Mouse (Mus musculus) forebrain, embryonic 16.5 days (tissue): ENCODE results near the gene Gzmb. TPM values are rescaled to one million over a fixed set of nuclear protein-coding genes. Genes with fewer than 3 reads are reported as not detected.
"Not testable (repeated sequence)": the region's sequence is repeated elsewhere in the genome, so short reads cannot be mapped to it uniquely, and the experiment has no call there.

ENCODE experiments used
- ATAC-seq: fragments of 200-750 bp; cut with Nextera tagmentation; 2 replicates; pipeline ENCODE4 v1.8.0; 2017; ENCODE audit warnings: mild to moderate bottlenecking, moderate library complexity
- H3K27ac ChIP-seq: fragments of 300-500 bp; sonication (generic); 2 replicates; pipeline ENCODE4 v1.5.1; 2014; ENCODE audit warnings: low read length, control low read depth
- H3K27me3 ChIP-seq: fragments of 300-500 bp; sonication (generic); replicated peaks from 2 replicates; pipeline ENCODE4 v1.6.1; 2014; ENCODE audit warnings: low read length; ENCODE audit not compliant: control insufficient read depth, insufficient read depth
- H3K36me3 ChIP-seq: fragments of 300-500 bp; sonication (generic); 2 replicates; pipeline ENCODE4 v1.6.1; 2014; ENCODE audit not compliant: control insufficient read depth, insufficient read depth
- H3K4me1 ChIP-seq: fragments of 300-500 bp; sonication (generic); replicated peaks from 2 replicates; pipeline ENCODE4 v1.6.1; 2014; ENCODE audit warnings: low read length; ENCODE audit not compliant: control insufficient read depth, insufficient read depth
- H3K4me2 ChIP-seq: fragments of 300-500 bp; sonication (generic); 2 replicates; pipeline ENCODE4 v1.6.1; 2014; ENCODE audit warnings: mild to moderate bottlenecking, low read length, control low read depth
- H3K4me3 ChIP-seq: fragments of 300-500 bp; sonication (generic); replicated peaks from 2 replicates; pipeline ENCODE4 v1.5.1; 2014; ENCODE audit warnings: mild to moderate bottlenecking, low read length, control low read depth
- H3K9ac ChIP-seq: fragments of 300-500 bp; sonication (generic); replicated peaks from 2 replicates; pipeline ENCODE4 v1.6.1; 2014; ENCODE audit warnings: low read depth, low read length, control low read depth
- H3K9me3 ChIP-seq: fragments of 300-500 bp; sonication (generic); 2 replicates; pipeline ENCODE4 v1.6.1; 2016; ENCODE audit warnings: low read length; ENCODE audit not compliant: control insufficient read depth
- WGBS: fragments of 180-500 bp; shearing (Covaris S2); extraction: QIAGEN DNeasy Blood & Tissue Kit; methylation state at CpG from one replicate; pipeline ENCODE4 v1.1.7; 2014; 5-methylcytosine and 5-hydroxymethylcytosine counted together
- polyA plus RNA-seq: library from polyadenylated mRNA; unstranded; fragments of >200 nt; fragmentation: Nextera tagmentation; extraction: Ambion mirVana; gene quantifications from 2 replicates; pipeline ENCODE4 v1.2.1, GENCODE M21; 2015

The Gzmb gene
- not detected in 2 replicates for polyA plus RNA-seq

- Histone ChIP-seq H3K27me3 (no peaks in the 10 kb centered on the region), H3K9ac (no peak within 1 kb of the TSS), H3K4me1 (no peaks in the 10 kb centered on the region), H3K27ac (no peak within 1 kb of the TSS), H3K4me3 (no peak within 1 kb of the TSS), H3K9me3 (no peaks in the 10 kb centered on the region), H3K4me2 (no peak within 1 kb of the TSS), H3K36me3 (no peaks in the 10 kb centered on the region)
- 93% methylated on average over 5 of the region's 5 CpGs for WGBS
- no peak for ATAC-seq
Observed at GRCm38 (mm10) chr14:56262153-56262552, at the start of gene Gzmb. Gene Gzmb (minus strand): TSS chr14:56262260.

DNA sequence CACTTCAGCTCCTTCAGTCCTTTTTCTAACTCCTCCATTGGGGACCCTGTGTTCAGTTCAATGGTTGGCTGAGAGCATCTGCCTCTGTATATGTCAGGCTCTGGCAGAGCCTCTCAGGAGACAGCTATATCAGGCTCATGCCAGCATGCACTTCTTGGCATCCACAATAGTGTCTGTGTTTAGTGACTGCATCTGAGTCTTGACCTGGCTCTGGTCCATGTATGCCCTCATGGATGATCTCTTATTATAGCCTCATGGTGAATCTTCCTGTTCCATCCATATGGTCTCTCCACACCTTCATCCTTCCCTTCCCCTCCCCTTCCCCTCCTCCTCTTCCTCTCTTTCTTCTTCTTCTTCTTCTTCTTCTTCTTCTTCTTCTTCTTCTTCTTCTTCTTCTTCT, 49.7 kb upstream of the Gzmb start:
- not testable (repeated sequence) for ATAC-seq, H3K4me2 ChIP-seq, H3K36me3 ChIP-seq, H3K4me3 ChIP-seq, H3K9me3 ChIP-seq, H3K27ac ChIP-seq, H3K4me1 ChIP-seq, H3K9ac ChIP-seq, H3K27me3 ChIP-seq

- whole genome bisulfite sequencing = 91% methylated on average over 9 of the region's 9 CpGs
- Histone ChIP-seq H3K4me1 (no peaks in the 10 kb centered on the region), H3K36me3 (no peaks in the 10 kb centered on the region), H3K9me3 (no peaks in the 10 kb centered on the region), H3K27ac (no peak overlapping the region), H3K4me3 (no peak overlapping the region), H3K9ac (no peak overlapping the region), H3K4me2 (no peak overlapping the region), H3K27me3 (no peaks in the 10 kb centered on the region)
- no peak for ATAC-seq
Observed at GRCm38 (mm10) chr14:56310238-56310637, 48.2 kb upstream of the Gzmb start.

- 0% methylated on average over 4 of the region's 4 CpGs for WGBS
- Histone ChIP-seq H3K27me3 (no peaks in the 10 kb centered on the region), H3K9ac (no peak overlapping the region), H3K4me3 (no peak overlapping the region), H3K4me1 (no peaks in the 10 kb centered on the region), H3K4me2 (no peak overlapping the region), H3K9me3 (no peaks in the 10 kb centered on the region), H3K36me3 (no peaks in the 10 kb centered on the region), H3K27ac (no peak overlapping the region)
- peak; percentile 79 for ATAC-seq
Observed at GRCm38 (mm10) chr14:56304149-56304548, 42.1 kb upstream of the Gzmb start.

DNA sequence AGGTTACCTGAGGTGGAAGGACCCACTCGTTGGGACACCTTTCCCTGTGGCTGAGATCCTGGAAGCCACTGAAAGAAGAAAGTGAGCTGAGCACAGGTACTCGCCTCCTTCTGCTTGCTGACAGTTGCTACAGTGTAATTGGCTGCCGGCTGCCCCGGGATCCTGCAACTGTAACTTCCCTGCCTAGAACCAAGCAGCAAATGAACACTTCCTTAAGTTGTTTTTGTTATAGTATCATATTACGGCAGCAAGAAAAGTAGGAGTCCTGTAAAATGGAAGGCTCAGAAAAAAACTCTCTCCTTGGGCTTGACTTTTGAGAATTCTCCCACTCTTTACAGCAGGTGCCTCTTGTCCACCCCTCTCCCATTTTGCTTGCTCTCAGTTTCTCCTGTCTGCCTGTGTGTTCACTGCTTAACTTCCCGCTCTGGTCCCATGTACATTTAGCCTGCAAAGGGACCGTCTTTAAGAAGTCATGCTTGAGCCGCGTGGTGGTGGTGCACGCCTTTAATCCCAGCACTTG, 41.5 kb upstream of the Gzmb start:
- H3K27me3 ChIP-seq = no peaks in the 10 kb centered on the region
- no peak overlapping the region for H3K4me3 ChIP-seq
- H3K36me3 ChIP-seq = no peaks in the 10 kb centered on the region
- 72% methylated on average over 10 of the region's 10 CpGs for WGBS
- no peak overlapping the region for H3K9ac ChIP-seq
- H3K4me1 ChIP-seq = no peaks in the 10 kb centered on the region
- no peak overlapping the region for H3K4me2 ChIP-seq
- no peaks in the 10 kb centered on the region for H3K9me3 ChIP-seq
- no peak overlapping the region for H3K27ac ChIP-seq
- ATAC-seq = no peak

GRCm38 (mm10) chr14:56302091-56302490, 40.0 kb upstream of the Gzmb start:
- no peak overlapping the region for H3K4me3 ChIP-seq
- no peaks in the 10 kb centered on the region for H3K4me1 ChIP-seq
- H3K9me3 ChIP-seq = no peaks in the 10 kb centered on the region
- ATAC-seq = no peak
- H3K9ac ChIP-seq = no peak overlapping the region
- no peaks in the 10 kb centered on the region for H3K27me3 ChIP-seq
- H3K27ac ChIP-seq = no peak overlapping the region
- 99% methylated on average over 3 of the region's 3 CpGs for WGBS
- H3K4me2 ChIP-seq = no peak overlapping the region
- H3K36me3 ChIP-seq = no peaks in the 10 kb centered on the region

DNA sequence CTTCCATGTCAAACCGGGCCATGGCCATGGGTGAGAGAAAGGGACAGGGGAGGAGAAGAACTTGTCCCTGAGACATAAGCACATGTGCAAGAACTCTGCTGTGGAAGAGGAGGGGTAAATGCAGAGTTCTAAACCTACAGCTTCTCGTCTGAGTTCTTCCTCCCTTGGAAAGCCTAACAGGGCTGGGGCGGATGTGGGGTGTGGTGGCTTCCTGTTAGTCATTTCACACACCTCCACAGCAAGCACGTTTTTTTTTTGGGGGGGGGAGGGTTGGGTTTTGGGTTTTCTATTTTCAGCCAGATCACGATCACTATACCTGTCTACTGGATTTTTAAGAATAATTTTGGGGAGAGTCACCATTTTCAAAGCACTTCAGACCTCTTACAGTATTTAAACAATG, 34.7 kb upstream of the Gzmb start:
- H3K9ac ChIP-seq = no peak overlapping the region
- no peaks in the 10 kb centered on the region for H3K36me3 ChIP-seq
- no peak overlapping the region for H3K4me3 ChIP-seq
- H3K9me3 ChIP-seq = no peaks in the 10 kb centered on the region
- H3K4me2 ChIP-seq = no peak overlapping the region
- H3K4me1 ChIP-seq = no peaks in the 10 kb centered on the region
- no peaks in the 10 kb centered on the region for H3K27me3 ChIP-seq
- H3K27ac ChIP-seq = no peak overlapping the region
- 78% methylated on average over 5 of the region's 5 CpGs for WGBS
- no peak for ATAC-seq

GRCm38 (mm10) chr14:56296106-56296505, 34.0 kb upstream of the Gzmb start:
- Histone ChIP-seq H3K27ac (no peak overlapping the region), H3K27me3 (no peaks in the 10 kb centered on the region), H3K9ac (no peak overlapping the region), H3K4me3 (no peak overlapping the region), H3K4me2 (no peak overlapping the region), H3K36me3 (no peaks in the 10 kb centered on the region), H3K9me3 (no peaks in the 10 kb centered on the region), H3K4me1 (no peaks in the 10 kb centered on the region)
- WGBS = 87% methylated on average over 4 of the region's 4 CpGs
- no peak for ATAC-seq

DNA sequence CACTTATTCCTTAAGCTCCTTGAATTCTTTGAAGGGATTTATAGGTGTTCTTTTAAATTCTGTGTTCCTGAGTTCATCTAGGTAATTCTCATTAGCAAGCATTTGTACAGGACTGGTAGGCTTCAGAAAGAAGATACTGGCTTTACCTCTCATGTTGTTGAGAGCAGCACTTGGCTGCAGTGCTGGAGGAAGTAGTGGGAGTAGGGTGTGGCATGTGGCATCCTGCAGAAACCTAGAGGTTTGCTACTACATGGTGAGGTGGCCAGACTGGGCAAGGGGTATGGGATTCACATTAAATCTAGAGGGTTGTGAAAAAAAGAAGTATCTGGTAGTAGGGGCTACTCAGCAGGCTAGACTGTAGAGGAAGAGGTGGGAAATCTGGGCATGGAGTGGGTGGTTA, 31.1 kb upstream of the Gzmb start:
- no peak overlapping the region for H3K4me3 ChIP-seq
- H3K9ac ChIP-seq = no peak overlapping the region
- H3K27me3 ChIP-seq = no peaks in the 10 kb centered on the region
- no peaks in the 10 kb centered on the region for H3K4me1 ChIP-seq
- H3K27ac ChIP-seq = no peak overlapping the region
- ATAC-seq = no peak
- H3K4me2 ChIP-seq = no peak overlapping the region
- H3K9me3 ChIP-seq = no peaks in the 10 kb centered on the region
- no peaks in the 10 kb centered on the region for H3K36me3 ChIP-seq

DNA sequence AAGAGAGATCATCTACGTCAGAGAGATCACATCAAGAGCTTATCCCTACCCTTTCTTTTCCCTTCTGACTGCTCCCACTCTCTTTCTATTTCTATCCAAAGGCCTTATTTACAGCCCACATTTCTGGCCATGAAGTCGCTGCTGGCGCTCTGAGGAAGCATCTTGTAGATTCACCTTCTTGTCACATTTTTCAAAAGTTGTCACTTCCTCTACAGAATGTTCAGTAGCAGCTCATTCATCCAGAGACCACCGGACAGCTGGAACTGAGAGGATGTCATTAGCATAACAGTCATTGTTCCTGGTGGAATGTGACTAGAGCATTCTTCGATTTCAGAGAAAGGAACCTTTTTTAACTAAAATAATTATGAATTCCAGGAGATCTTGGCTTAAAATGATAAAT, 26.6 kb upstream of the Gzmb start:
- H3K4me2 ChIP-seq = no peak overlapping the region
- no peaks in the 10 kb centered on the region for H3K4me1 ChIP-seq
- H3K9me3 ChIP-seq = no peaks in the 10 kb centered on the region
- ATAC-seq = no peak
- no peaks in the 10 kb centered on the region for H3K36me3 ChIP-seq
- no peak overlapping the region for H3K4me3 ChIP-seq
- no peak overlapping the region for H3K9ac ChIP-seq
- H3K27ac ChIP-seq = no peak overlapping the region
- WGBS = 56% methylated on average over 5 of the region's 5 CpGs
- H3K27me3 ChIP-seq = no peaks in the 10 kb centered on the region
